Mouse (Mus musculus) spleen, postnatal 36 days (tissue): Measurements from ENCODE around the gene Sp3.
"Not testable (repeated sequence)": the region's sequence is repeated elsewhere in the genome, so short reads cannot be mapped to it uniquely, and the experiment has no call there.

Experiments used
- DNase-seq, 2 experiments: peaks; one replicate each; pipeline ENCODE4 v3.0.0; 2022; ENCODE audit warnings: low spot score in 2 of 2, mixed read lengths in 1 of 2

The Sp3 gene

GRCm38 (mm10) chr2:72916170-72916569 lies 64.1 kb downstream of the Sp3 start:
- DNase-seq, result no peak

GRCm38 (mm10) chr2:72915245-72915930 lies 64.9 kb downstream of the Sp3 start:
- no peak for DNase-seq

- DNase-seq, result no peak
These were observed 66.8 kb downstream of the Sp3 start for GRCm38 (mm10) chr2:72913458-72913760.

- no peak for DNase-seq
These were observed 67.4 kb downstream of the Sp3 start for GRCm38 (mm10) chr2:72912708-72913457.

- no peak for DNase-seq
These were observed 68.7 kb downstream of the Sp3 start for GRCm38 (mm10) chr2:72911527-72911926.

- no peak for DNase-seq
These were observed 71.2 kb downstream of the Sp3 start for GRCm38 (mm10) chr2:72909046-72909445.

GRCm38 (mm10) chr2:72908191-72908910 lies 71.9 kb downstream of the Sp3 start:
- DNase-seq, result no peak

- DNase-seq, result no peak
These were observed 73.5 kb downstream of the Sp3 start for GRCm38 (mm10) chr2:72906745-72907144.

GRCm38 (mm10) chr2:72902816-72903680 lies 77.2 kb downstream of the Sp3 start:
- not testable (repeated sequence) for DNase-seq

GRCm38 (mm10) chr2:72898782-72899305 lies 81.4 kb downstream of the Sp3 start:
- no peak for DNase-seq

GRCm38 (mm10) chr2:72898094-72898781 lies 82.0 kb downstream of the Sp3 start:
- DNase-seq, result no peak

GRCm38 (mm10) chr2:72889806-72890205 lies 90.4 kb downstream of the Sp3 start:
- DNase-seq, result no peak
